Comparison of ENCODE assay signal across 12 mouse cellular contexts in genomic region chr4:139078313-139078712, GRCm38 (mm10). TPM values are rescaled to one million over a fixed set of nuclear protein-coding genes. Genes with fewer than 3 reads are reported as not detected.
DNase-seq lines count a peak whose midpoint lies in the region; ATAC-seq and TF ChIP-seq lines count a peak whose summit lies in the region.
"Had no signal": no experiment of that assay in that cellular context is flagged by ENCODE, and none has a peak within 500 bp of the region (broad histone marks: within the 10 kb centered on the region; RNA-seq: fewer than 3 reads in every experiment).

No protein-coding gene starts in this region.

- H3K4me1 ChIP-seq in intestine, postnatal 0 days (replicated peaks; ENCODE audit: control insufficient read depth, insufficient read depth, low read length): peaks cover 11% of the 10 kb centered on the region; the same call in 1 of the 2 replicates
- peaks cover 26% of the 10 kb centered on the region for H3K4me1 ChIP-seq in intestine, embryonic 16.5 days (ENCODE audit: control insufficient read depth, insufficient read depth, low read length)
- H3K4me1 ChIP-seq in ES-Bruce4 (ENCODE audit: control insufficient read depth, insufficient read depth, low read length): no peaks in the 10 kb centered on the region
- 0 out of 2 replicates have a peak, but pooled peaks cover 2% of the 10 kb centered on the region for H3K4me1 ChIP-seq in embryonic fibroblast, embryonic 13.5 days (ENCODE audit: control insufficient read depth, insufficient read depth, low read length)
- peaks cover 41% of the 10 kb centered on the region for H3K4me1 ChIP-seq in forebrain, embryonic 15.5 days

- no peak for ATAC-seq in intestine, postnatal 0 days
- no peak for ATAC-seq in intestine, embryonic 16.5 days
- no peak for ATAC-seq in forebrain, embryonic 15.5 days (replicated peaks)

- no peak overlapping the region for H3K9ac ChIP-seq in intestine, postnatal 0 days (ENCODE audit: low read depth, low read length)
- H3K9ac ChIP-seq in intestine, embryonic 16.5 days (ENCODE audit: low read depth, low read length): no peak overlapping the region
- no peak overlapping the region for H3K9ac ChIP-seq in ES-Bruce4 (ENCODE audit: low read depth, poor library complexity, severe bottlenecking)
- no peak overlapping the region for H3K9ac ChIP-seq in forebrain, embryonic 15.5 days (replicated peaks)
- H3K9ac ChIP-seq: hindbrain, embryonic 15.5 days had no signal

- DNase-seq in 3T3-L1 (ENCODE audit: low read depth, low spot score): peak; percentile 71
- DNase-seq in spleen, postnatal 14 days (ENCODE audit: low spot score in 2 of 2): no peak
- DNase-seq in urinary bladder, postnatal 10 days (ENCODE audit: low spot score): no peak
- DNase-seq: left cerebral cortex, postnatal 4 days; right cerebral cortex, postnatal 14 days; thymus, postnatal 36 days had no signal

- no peak overlapping the region for H3K4me2 ChIP-seq in intestine, postnatal 0 days (replicated peaks; ENCODE audit: low read depth)
- H3K4me2 ChIP-seq in intestine, embryonic 16.5 days (ENCODE audit: low read depth, low read length): no peak overlapping the region
- H3K4me2 ChIP-seq in forebrain, embryonic 15.5 days (replicated peaks): no peak overlapping the region
- H3K4me2 ChIP-seq: hindbrain, embryonic 15.5 days had no signal

- 39% methylated on average over 2 of the region's 2 CpGs for WGBS in intestine, postnatal 0 days
- WGBS in intestine, embryonic 16.5 days: 31% methylated on average over 2 of the region's 2 CpGs
- WGBS in forebrain, embryonic 15.5 days: 40% methylated on average over 2 of the region's 2 CpGs

- H3K27ac ChIP-seq in intestine, postnatal 0 days (ENCODE audit: low read depth, low read length): no peak overlapping the region
- H3K27ac ChIP-seq in intestine, embryonic 16.5 days (ENCODE audit: low read length): no peak overlapping the region
- no peak overlapping the region for H3K27ac ChIP-seq in ES-Bruce4 (ENCODE audit: insufficient read depth, low read length)
- H3K27ac ChIP-seq in embryonic fibroblast, embryonic 13.5 days (ENCODE audit: insufficient read depth, low read length): no peak overlapping the region
- no peak overlapping the region for H3K27ac ChIP-seq in forebrain, embryonic 15.5 days (replicated peaks)
- H3K27ac ChIP-seq: hindbrain, embryonic 15.5 days had no signal

- no peak for TF ChIP-seq EP300 in ES-Bruce4 (IDR thresholded peaks at IDR 0.05; ENCODE audit: insufficient read depth, low read depth, low read length)

- H3K4me3 ChIP-seq in intestine, postnatal 0 days (ENCODE audit: low read depth, low read length): no peak overlapping the region
- H3K4me3 ChIP-seq in intestine, embryonic 16.5 days (ENCODE audit: low read length): no peak overlapping the region
- H3K4me3 ChIP-seq in ES-Bruce4 (ENCODE audit: low read depth, low read length): no peak overlapping the region
- H3K4me3 ChIP-seq in embryonic fibroblast, embryonic 13.5 days (ENCODE audit: insufficient read depth, low read length): no peak overlapping the region
- no peak overlapping the region for H3K4me3 ChIP-seq in forebrain, embryonic 15.5 days
- H3K4me3 ChIP-seq: hindbrain, embryonic 15.5 days had no signal

- no peaks in the 10 kb centered on the region for H3K9me3 ChIP-seq in intestine, postnatal 0 days (ENCODE audit: control insufficient read depth)
- no peaks in the 10 kb centered on the region for H3K9me3 ChIP-seq in intestine, embryonic 16.5 days (ENCODE audit: control insufficient read depth, low read length)
- H3K9me3 ChIP-seq in ES-Bruce4 (replicated peaks; ENCODE audit: control insufficient read depth, insufficient read depth, low read length, poor library complexity, severe bottlenecking): no peaks in the 10 kb centered on the region
- H3K9me3 ChIP-seq in forebrain, embryonic 15.5 days: no peaks in the 10 kb centered on the region
- H3K9me3 ChIP-seq: hindbrain, embryonic 15.5 days had no signal

- H3K27me3 ChIP-seq in intestine, postnatal 0 days (replicated peaks; ENCODE audit: control insufficient read depth, insufficient read depth, low read length): peaks cover 36% of the 10 kb centered on the region
- H3K27me3 ChIP-seq in intestine, embryonic 16.5 days (replicated peaks; ENCODE audit: control insufficient read depth, insufficient read depth, low read length): peaks cover 38% of the 10 kb centered on the region
- H3K27me3 ChIP-seq in ES-Bruce4 (ENCODE audit: control insufficient read depth, insufficient read depth, low read length, poor library complexity, severe bottlenecking): peaks cover 2% of the 10 kb centered on the region; the same call in 1 of the 2 replicates
- H3K27me3 ChIP-seq in forebrain, embryonic 15.5 days: peaks cover 36% of the 10 kb centered on the region

- no peak for TF ChIP-seq POLR2A in ES-Bruce4 (IDR thresholded peaks at IDR 0.05; ENCODE audit: insufficient read depth, low read length)
- TF ChIP-seq POLR2A in embryonic fibroblast, embryonic 13.5 days (IDR thresholded peaks at IDR 0.05; ENCODE audit: low read depth, low read length): no peak

- H3K36me3 ChIP-seq in intestine, postnatal 0 days (ENCODE audit: control insufficient read depth, insufficient read depth): no peaks in the 10 kb centered on the region
- H3K36me3 ChIP-seq in intestine, embryonic 16.5 days (ENCODE audit: control insufficient read depth, insufficient read depth, low read length): no peaks in the 10 kb centered on the region
- H3K36me3 ChIP-seq in ES-Bruce4 (ENCODE audit: control insufficient read depth, insufficient read depth, low read length, poor library complexity, severe bottlenecking): no peaks in the 10 kb centered on the region
- H3K36me3 ChIP-seq in forebrain, embryonic 15.5 days: no peaks in the 10 kb centered on the region
- H3K36me3 ChIP-seq: hindbrain, embryonic 15.5 days had no signal

- TF ChIP-seq CTCF in intestine, postnatal 0 days (IDR thresholded peaks at IDR 0.05; ENCODE audit: low read depth): peak; percentile 73
- TF ChIP-seq CTCF in ES-Bruce4 (IDR thresholded peaks at IDR 0.05; ENCODE audit: low read depth, low read length): peak; percentile 37
- peak; percentile 22; the same call in 1 of the 2 replicates for TF ChIP-seq CTCF in embryonic fibroblast, embryonic 13.5 days (IDR thresholded peaks at IDR 0.05; ENCODE audit: borderline replicate concordance, insufficient read depth, low read length)

RNA-seq across cellular contexts. Expression of gene Htr6, which starts 2.9 kb away (rescaled TPM):
- polyA plus RNA-seq in intestine, postnatal 0 days (2015; fragmentation: Nextera tagmentation; extraction: Ambion mirVana): 0.08 TPM in 1 of 2 replicates, not detected in the other
- 0.05 TPM in 1 of 2 replicates, not detected in the other for polyA plus RNA-seq in intestine, embryonic 16.5 days (2015; fragmentation: Nextera tagmentation; extraction: Ambion mirVana)
- polyA plus RNA-seq in ES-Bruce4 (2011; ENCODE audit: insufficient read depth, insufficient read length, low read depth, missing spikeins): not detected in 2 replicates
- polyA plus RNA-seq in embryonic fibroblast, embryonic 13.5 days (2011; ENCODE audit: insufficient read length, low read depth, missing spikeins): not detected in 2 replicates
- 0.28 and 0.37 TPM in 2 replicates for polyA plus RNA-seq in forebrain, embryonic 15.5 days (2015; fragmentation: Nextera tagmentation; extraction: Ambion mirVana)

RNA-seq across cellular contexts. Expression of gene Nbl1, which starts 14.5 kb away (rescaled TPM):
- 37.6 and 39.9 TPM in 2 replicates for polyA plus RNA-seq in intestine, postnatal 0 days (2015; fragmentation: Nextera tagmentation; extraction: Ambion mirVana)
- polyA plus RNA-seq in intestine, embryonic 16.5 days (2015; fragmentation: Nextera tagmentation; extraction: Ambion mirVana): 38.9 and 43.3 TPM in 2 replicates
- polyA plus RNA-seq in ES-Bruce4 (2011; ENCODE audit: insufficient read depth, insufficient read length, low read depth, missing spikeins): 4.3 and 5.1 TPM in 2 replicates
- polyA plus RNA-seq in embryonic fibroblast, embryonic 13.5 days (2011; ENCODE audit: insufficient read length, low read depth, missing spikeins): 51.8 and 64.3 TPM in 2 replicates
- polyA plus RNA-seq in forebrain, embryonic 15.5 days (2015; fragmentation: Nextera tagmentation; extraction: Ambion mirVana): 23.5 and 24.6 TPM in 2 replicates

RNA-seq across cellular contexts. Expression of gene Minos1, which starts 52.6 kb away (rescaled TPM):
- polyA plus RNA-seq in intestine, postnatal 0 days (2015; fragmentation: Nextera tagmentation; extraction: Ambion mirVana): 820 and 852 TPM in 2 replicates
- 658 and 660 TPM in 2 replicates for polyA plus RNA-seq in intestine, embryonic 16.5 days (2015; fragmentation: Nextera tagmentation; extraction: Ambion mirVana)
- polyA plus RNA-seq in ES-Bruce4 (2011; ENCODE audit: insufficient read depth, insufficient read length, low read depth, missing spikeins): 137 and 154 TPM in 2 replicates
- polyA plus RNA-seq in embryonic fibroblast, embryonic 13.5 days (2011; ENCODE audit: insufficient read length, low read depth, missing spikeins): 178 and 193 TPM in 2 replicates
- polyA plus RNA-seq in forebrain, embryonic 15.5 days (2015; fragmentation: Nextera tagmentation; extraction: Ambion mirVana): 390 and 438 TPM in 2 replicates

Comparison
In these comparisons a context has a peak if more than half of its experiments do, and no peak if none do; other contexts are left out.
1. CTCF ChIP-seq: peak in every context shown above with its lines; median percentile 73 in intestine, postnatal 0 days; 37 in ES-Bruce4; 22 in embryonic fibroblast, embryonic 13.5 days.